Mouse (Mus musculus) forebrain, embryonic 10.5 days (tissue): ENCODE data around the gene Mafk. TPM values are rescaled to one million over a fixed set of nuclear protein-coding genes. Genes with fewer than 3 reads are reported as not detected.

Experiments
- DNase-seq: peaks from one replicate; pipeline ENCODE4 v3.0.0-alpha.2; 2017; ENCODE audit warnings: low spot score; ENCODE audit errors: extremely low spot score
- H3K27ac ChIP-seq: fragments of 300-500 bp; sonication (generic); 2 replicates; pipeline ENCODE4 v1.5.1; 2016; ENCODE audit warnings: mild to moderate bottlenecking
- H3K27me3 ChIP-seq: fragments of 300-500 bp; sonication (generic); 2 replicates; pipeline ENCODE4 v1.6.1; 2016; ENCODE audit warnings: mild to moderate bottlenecking; ENCODE audit not compliant: poor library complexity, severe bottlenecking
- H3K36me3 ChIP-seq: fragments of 300-500 bp; sonication (generic); replicated peaks from 2 replicates; pipeline ENCODE4 v1.6.1; 2016; ENCODE audit warnings: mild to moderate bottlenecking, moderate library complexity
- H3K4me1 ChIP-seq: fragments of 300-500 bp; sonication (generic); 2 replicates; pipeline ENCODE4 v1.6.1; 2016
- H3K4me3 ChIP-seq: fragments of 300-500 bp; sonication (generic); 2 replicates; pipeline ENCODE4 v1.5.1; 2016; ENCODE audit warnings: mild to moderate bottlenecking, moderate library complexity
- H3K9me3 ChIP-seq: fragments of 300-500 bp; sonication (generic); 2 replicates; pipeline ENCODE4 v1.6.1; 2016; ENCODE audit warnings: mild to moderate bottlenecking, moderate library complexity
- WGBS: fragments of 180-500 bp; shearing (Covaris S2); methylation state at CpG from one replicate; pipeline ENCODE4 v1.1.7; 2016; 5-methylcytosine and 5-hydroxymethylcytosine counted together
- microRNA-seq: library from miRNA; unstranded; fragments of <30 nt; microRNA quantifications from one replicate; pipeline ENCODE4, GENCODE M21; 2017
- polyA plus RNA-seq: library from polyadenylated mRNA; unstranded; fragments of >200 nt; fragmentation: Nextera tagmentation; extraction: Ambion mirVana; gene quantifications from 2 replicates; pipeline ENCODE4 v1.2.1, GENCODE M21; 2016

The Mafk gene
- polyA plus RNA-seq, 1 experiment from 2014 or later, result 9.8 TPM

DNA sequence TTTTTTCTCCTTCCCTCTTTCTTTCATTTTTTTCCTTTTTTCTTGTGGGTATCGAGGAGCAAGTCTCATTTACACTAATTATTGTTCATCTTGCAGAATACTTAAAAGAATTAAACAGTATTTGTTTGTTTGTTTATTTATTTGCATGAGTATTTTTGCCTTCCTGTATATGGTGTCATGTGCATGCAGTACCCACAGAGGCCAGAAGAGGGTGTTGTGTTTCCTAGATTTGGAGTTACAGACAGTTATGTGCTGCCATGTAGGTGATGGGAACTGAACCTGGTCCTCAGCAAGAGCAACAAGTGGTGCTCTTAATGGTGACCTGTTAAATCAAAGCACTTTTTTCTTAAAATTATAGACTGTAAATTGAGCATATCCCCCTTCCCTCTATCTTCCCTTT, 36.3 kb downstream of the Mafk start:
- H3K4me1 ChIP-seq, result peaks cover 18% of the 10 kb centered on the region
- H3K36me3 ChIP-seq, result peaks cover 22% of the 10 kb centered on the region
- DNase-seq, result no peak
- H3K27ac ChIP-seq, result no peak overlapping the region
- H3K9me3 ChIP-seq, result no peaks in the 10 kb centered on the region
- 88% methylated on average over 1 of the region's 1 CpGs for WGBS
- no peaks in the 10 kb centered on the region for H3K27me3 ChIP-seq
- no peak overlapping the region for H3K4me3 ChIP-seq

DNA sequence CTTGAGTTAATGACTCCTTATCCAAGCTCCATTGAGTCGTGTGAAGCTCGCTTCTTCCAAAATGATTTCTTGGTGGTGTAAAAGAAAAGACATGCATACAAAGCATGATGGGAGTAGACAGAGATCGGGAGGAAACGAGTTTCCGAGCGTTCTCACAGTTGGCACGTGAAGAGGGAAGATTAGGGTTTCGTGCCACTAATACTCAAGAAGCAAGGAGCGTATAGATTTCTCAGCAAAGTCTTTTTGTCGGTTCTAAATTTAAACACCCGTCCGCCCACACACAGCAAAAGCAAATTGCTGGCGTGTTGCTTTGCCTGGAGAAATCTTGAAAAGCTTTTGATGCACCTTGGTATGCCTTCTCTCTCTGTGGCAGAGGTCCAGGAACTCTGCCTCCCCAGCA, 38.1 kb downstream of the Mafk start:
- H3K36me3 ChIP-seq, result peaks cover 4% of the 10 kb centered on the region
- no peak for DNase-seq
- H3K4me3 ChIP-seq, result no peak overlapping the region
- WGBS, result 83% methylated on average over 13 of the region's 13 CpGs
- H3K27ac ChIP-seq, result no peak overlapping the region
- H3K9me3 ChIP-seq, result no peaks in the 10 kb centered on the region
- no peaks in the 10 kb centered on the region for H3K27me3 ChIP-seq
- H3K4me1 ChIP-seq, result peaks cover 18% of the 10 kb centered on the region

DNA sequence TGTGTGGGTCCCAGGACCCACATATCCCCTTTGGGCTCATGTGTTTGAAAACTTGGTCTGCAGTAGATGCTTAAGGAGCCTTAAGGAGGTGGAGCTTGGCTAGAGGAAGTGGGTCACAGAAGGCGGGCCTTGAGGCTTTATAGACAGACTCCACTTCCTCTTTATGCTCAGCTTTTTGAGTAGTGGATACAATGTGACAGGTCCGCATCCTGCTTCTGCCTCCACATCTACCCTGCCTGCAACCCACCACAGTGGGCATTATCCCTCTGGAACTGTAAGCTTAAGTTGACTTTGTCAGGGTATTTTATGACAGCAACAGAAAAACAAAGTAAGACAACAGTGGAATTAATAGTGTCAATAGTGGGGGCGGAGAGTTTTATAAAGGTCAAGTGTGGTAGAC, 39.4 kb downstream of the Mafk start:
- no peaks in the 10 kb centered on the region for H3K36me3 ChIP-seq
- no peak overlapping the region for H3K4me3 ChIP-seq
- no peak overlapping the region for H3K27ac ChIP-seq
- no peaks in the 10 kb centered on the region for H3K9me3 ChIP-seq
- WGBS, result 89% methylated on average over 3 of the region's 3 CpGs
- no peaks in the 10 kb centered on the region for H3K27me3 ChIP-seq
- H3K4me1 ChIP-seq, result peaks cover 11% of the 10 kb centered on the region
- no peak for DNase-seq

DNA sequence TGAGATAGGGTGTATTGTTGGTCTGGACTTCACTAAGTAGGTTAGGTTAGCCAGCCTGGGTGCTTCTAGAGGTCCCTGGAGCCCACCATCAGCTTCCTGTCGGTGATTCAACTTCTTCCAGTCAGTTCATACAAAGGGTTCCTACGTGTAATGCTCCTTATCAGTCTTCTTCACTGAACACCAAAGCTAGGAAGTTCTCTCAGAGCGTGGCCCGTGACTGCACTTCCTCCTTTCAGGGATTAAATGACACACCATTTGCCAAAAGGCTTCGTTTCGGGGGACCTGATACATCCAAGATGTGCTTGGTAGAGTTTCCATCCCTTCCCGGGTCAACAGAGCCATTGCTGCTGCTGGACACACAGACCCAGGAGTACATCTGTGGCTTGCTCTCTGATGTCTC, 40.8 kb downstream of the Mafk start:
- Histone ChIP-seq H3K4me3 (no peak overlapping the region), H3K36me3 (no peaks in the 10 kb centered on the region), H3K4me1 (peaks cover 2% of the 10 kb centered on the region), H3K9me3 (no peaks in the 10 kb centered on the region), H3K27ac (no peak overlapping the region), H3K27me3 (no peaks in the 10 kb centered on the region)
- no peak for DNase-seq
- WGBS, result 81% methylated on average over 7 of the region's 7 CpGs

DNA sequence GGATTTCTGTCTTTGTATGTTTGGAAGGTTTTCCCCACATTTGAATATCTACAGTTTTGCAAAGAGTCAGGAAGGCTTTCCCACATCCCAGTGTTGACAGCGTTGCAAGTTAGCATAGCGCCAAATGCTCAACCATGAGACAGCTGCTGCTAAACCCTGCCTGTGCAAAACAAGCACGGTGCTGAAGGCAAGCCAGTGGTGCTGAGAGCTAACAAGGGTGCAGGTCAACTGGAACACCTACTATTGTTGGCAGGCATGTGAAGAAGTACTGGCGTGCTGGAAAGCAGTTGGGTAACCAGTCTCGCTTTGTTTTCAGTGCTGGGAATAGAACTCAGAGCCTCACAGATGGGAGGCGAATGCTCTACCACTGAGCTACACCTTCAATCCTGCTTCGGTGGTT, 44.4 kb downstream of the Mafk start:
- WGBS, result 87% methylated on average over 7 of the region's 7 CpGs
- DNase-seq, result no peak
- Histone ChIP-seq H3K27me3 (no peaks in the 10 kb centered on the region), H3K27ac (no peak overlapping the region), H3K4me3 (no peak overlapping the region), H3K9me3 (no peaks in the 10 kb centered on the region), H3K36me3 (no peaks in the 10 kb centered on the region), H3K4me1 (peaks cover 9% of the 10 kb centered on the region)

DNA sequence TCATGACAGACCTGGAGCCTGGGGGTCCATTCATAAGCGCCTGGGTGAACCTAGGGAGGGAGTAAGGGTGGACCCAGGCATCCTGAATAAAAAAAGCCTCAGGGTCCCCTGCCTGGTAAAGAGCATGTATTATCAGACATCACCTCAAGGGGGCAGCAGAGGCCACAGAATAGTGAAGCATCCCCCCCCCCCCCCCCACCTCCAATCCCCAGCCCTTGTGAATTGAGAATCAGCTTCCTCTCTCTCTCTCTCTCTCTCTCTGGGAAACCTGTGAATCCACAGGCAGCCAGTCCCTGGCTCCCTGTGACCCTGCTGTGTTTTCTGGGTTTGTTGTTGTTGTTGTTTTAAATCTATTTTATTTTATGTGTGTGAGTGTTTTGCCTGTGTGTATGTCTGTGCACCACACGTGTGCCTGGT, 47.2 kb downstream of the Mafk start:
- Histone ChIP-seq H3K4me1 (peaks cover 9% of the 10 kb centered on the region), H3K9me3 (no peaks in the 10 kb centered on the region), H3K36me3 (no peaks in the 10 kb centered on the region), H3K27me3 (no peaks in the 10 kb centered on the region), H3K4me3 (no peak overlapping the region), H3K27ac (no peak overlapping the region)
- DNase-seq, result peak; percentile 78
- WGBS, result 17% methylated on average over 2 of the region's 2 CpGs

DNA sequence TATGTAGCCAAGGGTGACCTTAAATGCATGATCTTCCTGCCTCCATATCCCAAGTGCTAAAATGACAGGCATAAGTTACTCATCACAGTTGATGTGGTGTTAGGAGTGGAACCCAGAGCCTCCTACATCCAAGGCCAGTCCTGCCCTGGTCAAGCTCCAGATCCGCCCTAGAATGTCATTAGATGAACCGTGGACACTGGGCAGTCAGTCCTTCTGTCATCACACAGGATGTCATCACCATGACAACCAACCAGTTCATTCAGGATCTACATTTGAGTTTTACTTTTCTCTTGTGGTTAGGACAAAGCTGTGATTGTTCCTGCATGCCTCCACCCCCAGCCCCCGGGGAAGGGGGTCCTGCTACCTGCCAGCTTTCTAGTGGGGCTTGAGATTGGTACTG, 47.8 kb downstream of the Mafk start:
- no peaks in the 10 kb centered on the region for H3K36me3 ChIP-seq
- H3K27ac ChIP-seq, result peak overlapping the region; percentile 56; the same call in 1 of the 2 replicates
- no peaks in the 10 kb centered on the region for H3K27me3 ChIP-seq
- no peak overlapping the region for H3K4me3 ChIP-seq
- no peaks in the 10 kb centered on the region for H3K9me3 ChIP-seq
- WGBS, result 36% methylated on average over 3 of the region's 3 CpGs
- H3K4me1 ChIP-seq, result peaks cover 9% of the 10 kb centered on the region
- no peak for DNase-seq

DNA sequence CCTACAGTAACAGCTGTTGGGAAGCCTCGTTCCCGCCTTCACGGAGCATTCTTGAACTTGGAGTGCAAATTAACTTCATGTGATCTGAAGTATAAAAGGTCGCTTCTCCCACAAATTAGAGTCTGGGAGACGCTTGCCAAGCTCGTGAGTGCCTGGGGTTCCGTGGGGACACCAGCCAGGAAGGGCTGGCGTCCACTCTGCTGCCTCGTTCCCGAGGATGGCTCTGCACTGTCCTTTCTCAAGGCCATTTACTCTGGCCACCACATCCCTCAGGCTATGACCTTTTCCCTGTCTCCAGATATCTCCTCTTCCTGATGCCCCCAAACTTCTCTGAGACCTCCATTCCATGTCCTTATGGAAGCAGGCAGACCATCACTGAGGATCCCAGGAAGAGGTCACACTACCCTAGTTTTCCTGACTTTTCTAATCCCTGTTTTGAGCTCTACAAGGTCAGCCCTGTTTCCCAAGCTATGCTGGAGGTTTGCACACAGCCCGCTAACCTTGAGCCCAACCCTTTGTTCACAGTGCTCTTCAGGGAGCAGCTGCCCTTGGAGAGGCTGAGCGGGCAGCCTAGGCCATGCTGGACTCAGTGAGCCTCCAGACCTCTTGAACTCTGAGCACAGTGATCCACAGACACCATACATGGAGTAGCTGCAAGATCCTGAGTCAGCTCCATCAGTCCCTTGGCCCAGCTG, 58.5 kb downstream of the Mafk start:
- 0 out of 2 replicates have a peak overlapping the region, but pooled peaks have one; percentile 11 for H3K27ac ChIP-seq
- no peaks in the 10 kb centered on the region for H3K27me3 ChIP-seq
- H3K4me1 ChIP-seq, result peaks cover 8% of the 10 kb centered on the region
- H3K36me3 ChIP-seq, result no peaks in the 10 kb centered on the region
- peaks cover 8% of the 10 kb centered on the region for H3K9me3 ChIP-seq
- no peak for DNase-seq
- H3K4me3 ChIP-seq, result no peak overlapping the region
- 86% methylated on average over 12 of the region's 12 CpGs for WGBS

Small RNA genes lying within 50 kb of the gene (microRNA-seq; reads per million reads assigned to microRNA genes)
- gene Mir7037, result not detected

Other genes starting within 250 kb of the Mafk start
- 7.7 and 9.4 TPM in 2 replicates for gene Uncx, start 248.0 kb upstream of the Mafk start, polyA plus RNA-seq
- gene Micall2, start 55.2 kb upstream of the Mafk start, polyA plus RNA-seq, result 5.9 and 6.9 TPM in 2 replicates
- 41.0 and 43.2 TPM in 2 replicates for gene Ints1, start 15.8 kb upstream of the Mafk start, polyA plus RNA-seq
- 1.4 and 1.8 TPM in 2 replicates for gene Tmem184a, start 28.4 kb downstream of the Mafk start, polyA plus RNA-seq
- 0.31 TPM in 1 of 2 replicates, not detected in the other for gene Gm26938, start 34.9 kb downstream of the Mafk start, polyA plus RNA-seq
- gene Psmg3, start 35.4 kb downstream of the Mafk start, polyA plus RNA-seq, result 99.7 and 103 TPM in 2 replicates
- gene Elfn1, start 116.4 kb downstream of the Mafk start, polyA plus RNA-seq, result 0.07 and 0.32 TPM in 2 replicates